Mouse (Mus musculus) embryonic fibroblast, embryonic 13.5 days (primary cell): ENCODE results near the gene Timm29.

ENCODE experiments used
- CTCF ChIP-seq: IDR thresholded peaks from 2 replicates; pipeline ENCODE4 v1.5.1; 2011; ENCODE audit warnings: mild to moderate bottlenecking, control low read depth, low read length, moderate library complexity, borderline replicate concordance; ENCODE audit not compliant: insufficient read depth
- POLR2A ChIP-seq: IDR thresholded peaks from 2 replicates; pipeline ENCODE4 v1.6.1; 2011; ENCODE audit warnings: low read depth, mild to moderate bottlenecking, control low read depth, low read length, moderate library complexity

GRCm38 (mm10) chr9:21598198-21598597 is 5.7 kb downstream of the Timm29 start:
- no peak for TF ChIP-seq CTCF
- no peak for TF ChIP-seq POLR2A
